Mouse (Mus musculus): Measurements from ENCODE around the gene Gm42715.

The Gm42715 gene

DNA sequence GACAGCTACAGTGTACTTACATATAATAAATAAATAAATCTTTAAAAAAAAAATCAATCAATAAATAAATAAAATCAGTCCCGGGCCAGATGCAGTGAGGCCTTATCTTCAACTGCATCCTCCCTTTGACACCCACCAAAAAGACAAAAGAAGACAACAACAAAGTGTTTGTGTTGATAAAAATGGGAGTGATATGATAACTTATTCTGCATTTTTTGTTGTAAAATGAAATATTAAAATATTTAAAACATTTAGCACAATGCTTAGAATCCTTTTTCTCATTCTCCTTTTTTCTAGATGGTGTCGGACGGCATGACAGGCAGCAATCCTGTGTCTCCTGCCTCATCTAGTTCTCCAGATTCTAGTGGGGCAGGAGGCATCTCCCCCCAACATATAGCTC, at the start of gene Gm42715:
Gene Gm42715 (plus strand): TSS at position 301 of the 400 bp plus-strand sequence.
- WGBS, result 87% methylated on average over 3 of the region's 3 CpGs

DNA sequence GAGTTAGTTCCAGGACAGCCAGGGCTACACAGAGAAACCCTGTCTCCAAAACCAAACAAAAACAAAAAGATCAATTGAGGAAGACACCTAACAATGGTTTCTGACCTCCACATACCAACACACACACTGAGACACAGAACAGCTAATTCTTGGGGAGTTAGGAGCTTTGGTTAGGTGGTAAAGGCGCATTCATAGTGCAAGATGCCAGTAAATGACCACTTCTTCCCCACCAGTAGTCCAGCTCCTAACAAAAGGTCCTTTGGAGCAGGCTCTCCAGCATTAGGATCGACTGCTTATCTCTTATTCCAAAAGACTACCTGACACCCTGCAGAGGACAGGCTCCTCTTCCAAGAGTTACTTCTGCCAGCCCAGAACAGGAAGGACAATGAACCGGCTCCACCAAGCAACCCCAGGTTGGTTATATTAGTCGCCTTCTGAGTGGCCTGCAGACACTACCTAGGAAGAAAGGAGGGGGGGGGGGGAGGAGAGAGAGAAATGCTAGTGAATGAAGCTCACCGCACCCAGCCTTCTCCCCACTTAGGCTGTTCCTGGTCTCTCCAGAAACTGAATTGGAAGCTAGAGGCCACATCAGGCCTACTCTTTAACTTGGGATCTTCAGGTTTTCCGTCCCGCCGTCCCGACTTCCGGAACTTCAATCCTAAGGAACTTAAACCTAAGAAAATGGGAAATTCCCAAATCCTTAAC, 49.2 kb upstream of the Gm42715 start:
- 7% methylated on average over 10 of the region's 10 CpGs for WGBS

GRCm38 (mm10) chr7:127470743-127471645, 48.4 kb upstream of the Gm42715 start:
- WGBS, result under 1% methylated on average over 46 of the region's 46 CpGs

- WGBS, result 1% methylated on average over 24 of the region's 25 CpGs
Observed at GRCm38 (mm10) chr7:127471646-127472010, 47.8 kb upstream of the Gm42715 start.

GRCm38 (mm10) chr7:127472060-127472459, 47.3 kb upstream of the Gm42715 start:
- 1% methylated on average over 7 of the region's 7 CpGs for WGBS

DNA sequence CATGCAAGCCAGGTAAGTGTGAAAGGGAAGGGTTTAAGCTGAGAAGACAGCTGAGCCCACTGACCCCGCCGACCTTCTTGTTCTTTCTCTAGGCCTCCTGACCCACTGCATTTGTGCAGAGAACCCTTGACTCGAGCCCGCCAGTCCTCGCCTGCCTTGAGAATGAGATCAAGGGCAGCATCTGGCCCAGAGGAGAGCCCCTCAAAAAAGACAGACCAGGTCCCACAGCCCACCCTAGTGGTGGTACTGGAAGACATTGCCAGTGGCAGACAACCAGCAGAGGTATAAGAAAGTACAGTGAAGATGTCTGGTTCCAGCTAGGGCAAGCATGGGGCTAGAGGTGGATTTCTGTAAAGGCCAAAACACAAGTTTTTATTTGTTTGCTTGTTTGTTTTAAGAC, 45.7 kb upstream of the Gm42715 start:
- WGBS, result 76% methylated on average over 5 of the region's 5 CpGs

- 55% methylated on average over 6 of the region's 6 CpGs for WGBS
Observed at GRCm38 (mm10) chr7:127474378-127475070, 44.9 kb upstream of the Gm42715 start.

DNA sequence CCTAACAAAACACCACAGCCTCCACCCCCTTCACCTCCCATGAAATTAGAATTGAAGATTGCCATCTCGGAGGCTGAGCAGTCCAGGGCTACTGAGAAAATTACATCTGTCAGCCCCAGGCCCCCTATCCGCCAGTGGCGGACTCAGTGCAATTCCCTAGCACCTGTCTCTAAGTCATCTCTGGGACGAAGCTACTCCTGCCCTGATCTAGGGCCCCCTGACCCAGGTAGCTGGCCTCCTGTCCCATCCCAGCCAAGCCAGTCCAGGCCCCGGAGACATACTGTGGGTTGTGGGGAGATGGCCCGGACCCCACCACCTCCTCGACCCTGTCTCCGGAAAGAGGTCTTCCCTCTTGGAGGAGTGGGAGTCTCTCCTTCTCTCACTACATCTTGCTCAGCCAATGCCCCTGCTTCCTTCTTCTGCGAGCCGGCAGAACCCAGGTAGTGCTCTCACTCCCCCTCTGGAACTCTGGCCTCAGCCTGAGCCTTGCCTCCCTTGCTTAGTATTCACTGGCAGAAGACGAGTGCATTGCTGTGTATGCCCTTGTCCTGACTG, 44.1 kb upstream of the Gm42715 start:
- 94% methylated on average over 11 of the region's 11 CpGs for WGBS

GRCm38 (mm10) chr7:127476336-127476735, 43.0 kb upstream of the Gm42715 start:
- 92% methylated on average over 11 of the region's 11 CpGs for WGBS

GRCm38 (mm10) chr7:127476855-127477254, 42.5 kb upstream of the Gm42715 start:
- 77% methylated on average over 4 of the region's 4 CpGs for WGBS

GRCm38 (mm10) chr7:127477687-127478634, 41.4 kb upstream of the Gm42715 start:
- under 1% methylated on average over 50 of the region's 50 CpGs for WGBS

DNA sequence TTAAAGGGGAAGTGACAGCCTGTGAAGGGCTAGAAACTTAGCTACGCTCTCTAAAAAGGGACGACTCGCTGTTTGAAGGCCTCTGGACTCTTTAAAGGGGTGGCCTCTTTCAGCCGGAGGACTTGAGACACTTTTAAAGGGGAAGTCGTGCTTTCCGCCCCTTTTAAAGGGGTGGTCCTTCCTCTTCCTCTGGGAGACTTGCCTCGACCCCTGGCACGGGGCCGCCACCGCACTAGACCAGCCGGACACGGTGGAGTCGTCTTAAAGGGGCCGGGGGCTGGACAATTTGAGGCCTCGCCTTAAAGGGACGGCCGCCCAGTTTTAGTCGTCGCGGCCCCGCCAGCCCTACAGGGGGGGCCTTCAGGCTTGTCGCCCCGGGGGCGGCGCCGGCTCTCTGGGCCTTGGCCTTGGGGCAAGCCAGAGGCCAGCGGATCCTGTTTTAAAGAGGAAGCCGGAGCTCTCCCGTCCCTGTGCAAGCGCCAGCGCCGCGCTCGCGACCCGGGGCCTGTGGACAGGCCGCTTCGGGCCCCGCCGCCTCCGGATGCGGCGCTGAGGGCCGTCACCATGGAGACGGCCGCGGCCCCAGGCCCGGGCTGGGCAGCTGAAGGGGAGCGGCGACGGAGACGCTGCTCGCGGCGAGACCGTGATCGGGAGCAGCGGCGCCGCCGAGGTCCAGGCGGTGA, 40.6 kb upstream of the Gm42715 start, which contains the start of gene Fbrs:
Gene Fbrs (plus strand): TSS at position 565 of the 683 bp plus-strand sequence.
- WGBS, result under 1% methylated on average over 62 of the region's 62 CpGs

- WGBS, result 2% methylated on average over 47 of the region's 48 CpGs
Observed at GRCm38 (mm10) chr7:127479318-127480225, 39.8 kb upstream of the Gm42715 start.

GRCm38 (mm10) chr7:127480321-127480720, 39.1 kb upstream of the Gm42715 start:
- 53% methylated on average over 2 of the region's 2 CpGs for WGBS

GRCm38 (mm10) chr7:127485416-127485815, 34.0 kb upstream of the Gm42715 start:
- WGBS, result 54% methylated on average over 5 of the region's 5 CpGs

DNA sequence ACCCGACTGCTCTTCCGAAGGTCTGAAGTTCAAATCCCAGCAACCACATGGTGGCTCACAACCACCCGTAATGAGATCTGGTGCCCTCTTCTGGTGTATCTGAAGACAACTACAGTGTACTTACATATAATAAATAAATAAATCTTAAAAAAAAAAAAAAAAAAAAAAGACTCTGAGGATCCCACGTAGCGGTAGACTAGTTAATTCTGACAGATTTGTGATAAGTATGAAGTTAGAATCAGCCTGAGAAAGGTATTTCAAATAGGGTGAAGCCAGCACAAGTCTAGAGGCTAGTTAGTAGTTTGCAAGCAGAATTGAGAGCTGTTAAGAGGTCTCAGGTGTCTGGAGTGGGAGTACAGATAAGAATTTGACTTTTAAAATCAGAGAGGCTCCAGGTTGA, 31.0 kb upstream of the Gm42715 start:
- 61% methylated on average over 4 of the region's 5 CpGs for WGBS

DNA sequence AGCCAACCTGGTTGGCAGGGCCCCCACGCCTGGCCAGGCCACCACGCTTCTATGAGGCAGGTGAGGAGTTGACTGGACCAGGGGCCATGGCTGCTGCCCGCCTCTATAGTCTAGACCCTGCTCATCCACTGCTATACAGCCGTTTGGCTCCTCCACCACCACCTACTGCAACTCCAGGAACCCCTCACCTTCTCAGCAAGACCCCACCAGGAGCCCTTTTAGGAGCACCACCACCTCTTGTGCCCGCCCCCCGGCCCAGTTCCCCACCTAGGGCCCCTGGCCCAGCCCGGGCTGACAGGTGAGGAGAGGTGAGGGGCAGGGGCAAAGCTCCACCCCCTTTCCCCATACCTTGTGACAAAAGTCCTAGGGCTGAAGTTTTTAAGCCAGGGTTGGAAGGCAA, 29.4 kb upstream of the Gm42715 start:
- 98% methylated on average over 7 of the region's 7 CpGs for WGBS

DNA sequence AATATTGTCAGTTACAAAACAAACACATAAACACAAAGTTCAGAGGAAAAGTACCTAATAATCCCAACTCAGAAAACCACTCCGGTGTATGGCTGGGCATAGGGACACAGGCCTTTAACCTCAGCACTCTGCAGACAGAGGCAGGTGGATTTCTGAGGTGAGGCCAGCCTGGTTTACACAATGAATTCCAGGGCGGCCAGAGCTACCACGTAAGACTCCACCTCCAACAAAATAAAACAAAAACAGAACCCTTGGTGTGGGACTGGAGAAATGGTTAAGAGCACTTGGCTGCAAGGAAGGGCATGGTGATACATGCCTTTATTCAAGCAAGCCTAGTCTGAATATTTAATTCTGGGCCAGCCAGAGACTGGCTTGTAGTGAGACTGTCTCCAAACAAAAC, 27.5 kb upstream of the Gm42715 start:
- WGBS, result 81% methylated on average over 3 of the region's 3 CpGs

DNA sequence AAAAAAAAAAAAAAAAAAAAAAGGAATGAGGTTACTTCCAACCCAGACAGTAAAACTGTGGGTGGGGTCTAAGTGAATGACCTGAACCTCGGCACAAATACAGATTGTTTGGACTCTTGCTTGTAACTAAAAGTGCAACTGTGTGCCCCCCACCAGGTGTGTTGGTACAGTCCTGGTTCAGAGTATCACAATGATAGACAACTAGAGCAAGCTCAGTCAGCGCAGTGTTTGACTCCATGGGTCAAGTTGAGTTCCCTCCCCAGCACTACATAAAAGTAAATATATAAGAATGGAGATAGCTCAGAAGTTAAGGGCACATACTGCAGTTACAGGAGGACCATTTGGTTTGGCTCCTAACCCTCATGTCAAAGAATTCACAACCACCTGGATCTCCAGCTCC, 22.0 kb upstream of the Gm42715 start:
- WGBS, result 82% methylated on average over 2 of the region's 2 CpGs

Measured in cerebral cortex, adult 2 months (tissue).